Mouse (Mus musculus) liver, embryonic 16.5 days (tissue): ENCODE measurements at regions not wholly inside any gene's neighbourhood (a gene's known extent, or its start where the extent isn't known, plus 50 kb on each side); places are given as distances from the start of the nearest gene placed in this dataset.
"Not testable (repeated sequence)": the region's sequence is repeated elsewhere in the genome, so short reads cannot be mapped to it uniquely, and the experiment has no call there.

Source experiments
- ATAC-seq: fragments of 200-750 bp; cut with Nextera tagmentation; 2 replicates; pipeline ENCODE4 v1.8.0; 2017; ENCODE audit warnings: low read depth, mild to moderate bottlenecking, moderate number of reproducible peaks, moderate library complexity
- H3K27ac ChIP-seq: fragments of 300-500 bp; sonication (generic); 2 replicates; pipeline ENCODE4 v1.5.1; 2014; ENCODE audit warnings: mild to moderate bottlenecking, low read length
- H3K27me3 ChIP-seq: fragments of 300-500 bp; sonication (generic); 2 replicates; pipeline ENCODE4 v1.6.1; 2014; ENCODE audit warnings: low read depth, low read length, mixed read lengths; ENCODE audit not compliant: control insufficient read depth, insufficient read depth
- H3K36me3 ChIP-seq: fragments of 300-500 bp; sonication (generic); 2 replicates; pipeline ENCODE4 v1.6.1; 2014; ENCODE audit warnings: mild to moderate bottlenecking; ENCODE audit not compliant: control insufficient read depth, insufficient read depth
- H3K4me1 ChIP-seq: fragments of 300-500 bp; sonication (generic); 2 replicates; pipeline ENCODE4 v1.6.1; 2014; ENCODE audit warnings: low read depth, low read length, mixed read lengths; ENCODE audit not compliant: control insufficient read depth
- H3K4me2 ChIP-seq: fragments of 300-500 bp; sonication (generic); 2 replicates; pipeline ENCODE4 v1.6.1; 2014; ENCODE audit warnings: low read depth, low read length, mixed read lengths
- H3K4me3 ChIP-seq: fragments of 300-500 bp; sonication (generic); 2 replicates; pipeline ENCODE4 v1.5.1; 2014; ENCODE audit warnings: low read depth, mild to moderate bottlenecking, low read length
- H3K9ac ChIP-seq: fragments of 300-500 bp; sonication (generic); 2 replicates; pipeline ENCODE4 v1.6.1; 2014; ENCODE audit warnings: low read depth, low read length
- H3K9me3 ChIP-seq: fragments of 300-500 bp; sonication (generic); replicated peaks from 2 replicates; pipeline ENCODE4 v1.6.1; 2016; ENCODE audit warnings: low read length; ENCODE audit not compliant: control insufficient read depth
- WGBS: fragments of 180-500 bp; shearing (Covaris S2); extraction: QIAGEN DNeasy Blood & Tissue Kit; methylation state at CpG from one replicate; pipeline ENCODE4 v1.1.7; 2014; ENCODE audit not compliant: insufficient replicate concordance; 5-methylcytosine and 5-hydroxymethylcytosine counted together

DNA sequence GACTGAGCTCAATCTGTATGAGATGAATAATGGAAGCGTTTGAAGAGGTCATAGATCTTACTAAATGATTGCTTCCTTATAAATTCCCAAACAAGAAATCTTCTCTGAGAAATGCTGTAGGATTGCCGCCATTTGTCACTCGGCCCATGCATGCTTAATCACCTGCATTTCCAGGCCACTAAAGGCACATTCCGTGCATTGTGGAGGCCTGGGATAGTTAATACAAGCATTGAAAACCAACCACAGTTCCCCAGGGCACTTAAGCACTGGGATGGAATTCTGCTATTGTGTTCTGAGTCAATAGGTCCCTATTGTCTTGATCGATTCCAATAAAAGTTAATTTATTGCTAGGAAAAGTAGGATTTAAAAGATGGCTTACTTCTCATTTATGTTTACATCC, 92.5 kb downstream of the Naa11 start:
- Histone ChIP-seq H3K4me2 (no peak overlapping the region), H3K9me3 (no peaks in the 10 kb centered on the region), H3K4me1 (no peaks in the 10 kb centered on the region), H3K9ac (no peak overlapping the region), H3K36me3 (no peaks in the 10 kb centered on the region), H3K27me3 (no peaks in the 10 kb centered on the region), H3K27ac (no peak overlapping the region), H3K4me3 (no peak overlapping the region)
- no peak for ATAC-seq
- 61% methylated on average over 5 of the region's 5 CpGs for WGBS

DNA sequence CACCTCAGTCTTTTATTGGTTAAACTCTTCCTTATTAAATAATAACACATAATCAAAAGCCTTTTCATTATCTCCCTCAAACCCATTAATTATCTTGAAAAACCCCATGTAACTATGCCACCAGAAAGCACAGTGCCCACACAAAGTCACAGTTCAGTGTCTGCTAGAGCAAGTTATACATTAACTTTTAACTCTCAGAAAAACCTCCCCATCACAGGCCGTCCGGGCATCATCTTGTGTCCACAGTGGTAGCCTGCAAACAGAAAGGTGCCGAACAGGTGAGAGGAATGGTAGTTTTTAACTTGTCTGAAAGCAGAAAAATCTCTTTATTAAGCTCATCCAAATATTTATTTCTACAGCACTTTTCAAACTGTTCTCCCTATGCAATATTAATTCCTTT, 96.0 kb downstream of the Naa11 start:
- no peaks in the 10 kb centered on the region for H3K36me3 ChIP-seq
- no peak overlapping the region for H3K27ac ChIP-seq
- 56% methylated on average over 3 of the region's 3 CpGs for WGBS
- H3K27me3 ChIP-seq = no peaks in the 10 kb centered on the region
- H3K9ac ChIP-seq = no peak overlapping the region
- ATAC-seq = no peak
- H3K4me2 ChIP-seq = no peak overlapping the region
- H3K4me1 ChIP-seq = no peaks in the 10 kb centered on the region
- no peaks in the 10 kb centered on the region for H3K9me3 ChIP-seq
- H3K4me3 ChIP-seq = no peak overlapping the region

GRCm38 (mm10) chr5:97290166-97290681, 102.0 kb downstream of the Naa11 start:
- Histone ChIP-seq H3K9ac (no peak overlapping the region), H3K4me3 (no peak overlapping the region), H3K36me3 (no peaks in the 10 kb centered on the region), H3K9me3 (no peaks in the 10 kb centered on the region), H3K27me3 (no peaks in the 10 kb centered on the region), H3K4me2 (no peak overlapping the region), H3K27ac (no peak overlapping the region), H3K4me1 (no peaks in the 10 kb centered on the region)
- ATAC-seq = no peak
- WGBS = 50% methylated on average over 2 of the region's 2 CpGs

DNA sequence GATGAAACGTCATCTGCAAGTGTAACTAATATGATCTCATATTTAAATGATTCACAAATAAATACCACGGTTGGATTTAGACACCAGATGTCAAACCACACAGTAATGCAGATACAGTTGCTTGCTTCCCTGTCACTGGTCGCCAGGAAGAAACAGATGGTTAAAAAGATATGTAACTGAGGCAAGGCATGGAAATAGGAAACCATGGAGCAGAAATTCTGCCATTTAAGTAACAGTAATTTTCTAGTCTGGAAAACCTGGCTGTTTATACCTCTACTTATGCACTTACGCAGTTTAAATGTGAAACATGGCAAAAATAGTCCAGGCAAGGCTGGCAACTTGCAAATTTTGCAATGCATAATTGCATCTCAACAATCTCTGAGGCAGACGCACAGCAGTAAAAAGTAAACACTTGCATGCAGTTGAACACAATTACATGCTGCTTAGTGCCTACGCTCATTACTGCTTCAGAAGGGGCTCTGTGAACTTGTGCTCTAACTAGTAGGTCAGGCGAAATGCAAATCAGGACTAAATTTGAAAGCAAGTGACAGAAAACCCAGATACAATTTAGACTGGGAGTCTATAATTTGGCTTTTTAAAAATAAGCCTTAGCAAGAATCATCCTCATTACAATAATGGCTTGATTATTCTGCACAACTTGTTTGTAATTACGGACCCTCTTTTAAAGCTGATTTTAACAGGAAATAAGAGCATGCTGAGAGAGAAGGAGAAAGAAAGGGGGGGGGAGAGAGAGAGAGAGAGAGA, 102.6 kb downstream of the Naa11 start:
- Histone ChIP-seq H3K27ac (no peak overlapping the region), H3K36me3 (no peaks in the 10 kb centered on the region), H3K4me2 (no peak overlapping the region), H3K27me3 (no peaks in the 10 kb centered on the region), H3K9ac (no peak overlapping the region), H3K4me3 (no peak overlapping the region), H3K9me3 (no peaks in the 10 kb centered on the region), H3K4me1 (no peaks in the 10 kb centered on the region)
- ATAC-seq = no peak
- 53% methylated on average over 8 of the region's 8 CpGs for WGBS

DNA sequence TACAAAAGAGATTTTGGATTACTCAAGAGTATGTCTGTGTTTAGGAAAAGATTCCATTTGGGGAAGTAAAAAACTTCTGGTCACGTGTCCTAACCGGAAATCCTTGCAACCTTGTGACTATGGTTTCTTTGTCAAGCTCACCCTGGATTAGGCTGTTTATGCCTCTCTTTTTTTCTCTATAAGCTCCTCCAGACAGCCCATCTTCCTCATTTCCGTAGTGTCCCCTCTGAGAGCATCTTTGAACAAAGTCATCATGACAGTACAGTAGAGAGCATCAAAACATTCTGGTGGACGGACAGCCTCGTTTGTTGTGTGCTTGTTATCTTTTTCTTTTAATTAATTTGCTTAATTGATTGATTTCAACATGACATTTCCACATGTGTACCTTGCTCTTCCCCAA, 112.7 kb downstream of the Naa11 start:
- no peak for ATAC-seq

GRCm38 (mm10) chr5:97277795-97278572, 114.2 kb downstream of the Naa11 start:
- Histone ChIP-seq H3K36me3 (no peaks in the 10 kb centered on the region), H3K9me3 (no peaks in the 10 kb centered on the region), H3K27me3 (no peaks in the 10 kb centered on the region), H3K4me1 (no peaks in the 10 kb centered on the region), H3K9ac (no peak overlapping the region), H3K27ac (no peak overlapping the region), H3K4me3 (no peak overlapping the region), H3K4me2 (no peak overlapping the region)
- no peak for ATAC-seq
- 72% methylated on average over 16 of the region's 16 CpGs for WGBS

More for the DNA sequence above, 112.7 kb downstream of the Naa11 start:
- H3K27me3 ChIP-seq = no peaks in the 10 kb centered on the region
- H3K9ac ChIP-seq = no peak overlapping the region
- no peak overlapping the region for H3K4me3 ChIP-seq
- H3K36me3 ChIP-seq = no peaks in the 10 kb centered on the region
- no peaks in the 10 kb centered on the region for H3K4me1 ChIP-seq
- H3K9me3 ChIP-seq = no peaks in the 10 kb centered on the region
- 49% methylated on average over 5 of the region's 5 CpGs for WGBS
- H3K27ac ChIP-seq = no peak overlapping the region
- H3K4me2 ChIP-seq = no peak overlapping the region

- no peak for ATAC-seq
- H3K4me2 ChIP-seq = no peak overlapping the region
- no peaks in the 10 kb centered on the region for H3K9me3 ChIP-seq
- H3K36me3 ChIP-seq = no peaks in the 10 kb centered on the region
- no peak overlapping the region for H3K9ac ChIP-seq
- H3K4me3 ChIP-seq = no peak overlapping the region
- 75% methylated on average over 5 of the region's 5 CpGs for WGBS
- no peaks in the 10 kb centered on the region for H3K27me3 ChIP-seq
- no peak overlapping the region for H3K27ac ChIP-seq
- H3K4me1 ChIP-seq = no peaks in the 10 kb centered on the region
Measured at GRCm38 (mm10) chr5:97276724-97277123, 115.5 kb downstream of the Naa11 start.

DNA sequence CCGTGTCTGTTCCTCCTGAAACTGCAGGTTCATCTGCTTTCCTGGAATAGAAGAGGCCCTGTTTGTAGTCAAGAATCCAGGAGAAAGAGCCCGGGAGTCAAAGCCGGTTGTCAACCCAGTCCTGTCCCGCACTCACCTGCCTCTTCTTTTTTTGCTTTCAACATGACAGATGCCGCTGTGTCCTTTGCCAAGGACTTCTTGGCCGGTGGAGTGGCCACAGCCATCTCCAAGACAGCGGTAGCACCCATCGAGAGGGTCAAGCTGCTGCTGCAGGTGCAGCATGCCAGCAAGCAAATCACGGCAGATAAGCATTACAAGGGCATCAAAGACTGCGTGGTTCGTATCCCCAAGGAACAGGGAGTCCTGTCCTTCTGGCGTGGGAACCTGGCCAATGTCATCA, 127.5 kb downstream of the Naa11 start:
- ATAC-seq, H3K9ac ChIP-seq, H3K4me3 ChIP-seq, H3K27me3 ChIP-seq, H3K36me3 ChIP-seq, H3K4me1 ChIP-seq, H3K4me2 ChIP-seq, H3K9me3 ChIP-seq, H3K27ac ChIP-seq: not testable (repeated sequence)
- WGBS = 68% methylated on average over 12 of the region's 12 CpGs

DNA sequence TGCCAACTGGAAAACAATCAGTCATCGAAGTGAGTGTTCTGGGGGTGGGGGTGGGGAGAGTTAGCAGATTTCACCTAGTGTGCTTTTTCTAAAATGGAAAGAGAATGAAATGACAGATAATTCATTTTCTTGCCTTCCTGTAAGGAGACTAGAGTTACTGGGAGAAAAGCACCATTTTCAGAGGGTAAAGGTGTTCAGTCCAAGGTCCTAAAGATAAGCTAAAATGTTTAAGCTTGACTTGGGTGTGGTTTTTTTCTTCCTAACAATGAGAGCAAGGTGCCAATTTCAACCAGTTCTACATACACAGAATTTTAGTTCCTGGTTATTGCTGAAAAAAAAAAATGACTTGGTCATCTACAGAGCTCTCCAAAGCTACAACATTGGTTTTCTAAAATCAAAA, 135.1 kb downstream of the Naa11 start:
- 54% methylated on average over 1 of the region's 1 CpGs for WGBS
- no peaks in the 10 kb centered on the region for H3K9me3 ChIP-seq
- H3K36me3 ChIP-seq = no peaks in the 10 kb centered on the region
- no peaks in the 10 kb centered on the region for H3K4me1 ChIP-seq
- no peak overlapping the region for H3K4me3 ChIP-seq
- no peak overlapping the region for H3K27ac ChIP-seq
- ATAC-seq = no peak
- no peak overlapping the region for H3K9ac ChIP-seq
- H3K27me3 ChIP-seq = no peaks in the 10 kb centered on the region
- no peak overlapping the region for H3K4me2 ChIP-seq
